Mouse (Mus musculus) liver, postnatal 0 days (tissue): Measurements from ENCODE around the gene Dnajc7.
A peak's percentile ranks its signal among the peaks of the same experiment; 100 is the strongest.

Source experiments
- CTCF ChIP-seq: sonication (generic); IDR thresholded peaks from 2 replicates; pipeline ENCODE4 v1.5.1; 2016; ENCODE audit warnings: antibody characterized with exemption, low read depth
- EP300 ChIP-seq: IDR thresholded peaks from 2 replicates; pipeline ENCODE4 v1.6.1; 2016; ENCODE audit warnings: antibody characterized with exemption, low read depth, mild to moderate bottlenecking

DNA sequence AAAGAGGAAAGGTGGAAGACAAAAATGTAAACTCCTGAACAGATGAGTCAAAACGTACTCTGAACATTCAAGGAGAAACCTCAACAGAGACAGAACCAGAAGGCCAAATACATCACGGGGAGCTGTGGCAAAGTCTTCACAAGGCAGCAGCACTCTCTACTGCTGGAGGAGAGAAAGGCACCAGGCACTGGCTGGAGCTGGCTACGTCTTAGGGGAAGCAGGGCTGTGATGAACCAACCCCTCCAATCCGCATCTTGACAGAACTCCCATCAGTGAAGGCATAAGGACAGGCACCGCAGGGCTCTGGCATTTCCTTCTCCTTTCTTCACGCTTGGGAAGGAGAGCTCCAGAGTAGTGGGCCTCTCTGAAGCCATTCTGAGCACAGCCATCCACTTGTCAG is 8.3 kb downstream of the Dnajc7 start:
- TF ChIP-seq EP300 (no peak), CTCF (peak; percentile 22; the same call in 1 of the 2 replicates)
